Mouse (Mus musculus): ENCODE measurements around the gene Sh3bgrl2.

GRCm38 (mm10) chr9:83556236-83556635 lies 8.1 kb downstream of the Sh3bgrl2 start:
- TF ChIP-seq CTCF (IDR thresholded peaks at IDR 0.05; ENCODE audit: control insufficient read depth, insufficient read depth, insufficient read length) (no peak), MAX (IDR thresholded peaks at IDR 0.05) (no peak), CEBPB (IDR thresholded peaks at IDR 0.05; ENCODE audit: low read depth) (no peak), FOSL1 (IDR thresholded peaks at IDR 0.05; ENCODE audit: insufficient read depth, low read length, poor library complexity, severe bottlenecking) (no peak), USF1 (IDR thresholded peaks at IDR 0.05; ENCODE audit: low read depth) (no peak), MYOG (IDR thresholded peaks at IDR 0.05; ENCODE audit: control insufficient read depth, extremely low read depth, insufficient read length) (no peak), MYOD1 (IDR thresholded peaks at IDR 0.05; ENCODE audit: control insufficient read depth, insufficient read length, low read depth) (no peak)
